Mouse (Mus musculus) hindbrain, embryonic 13.5 days (tissue): ENCODE data around the gene Acvr1. TPM values are rescaled to one million over a fixed set of nuclear protein-coding genes. Genes with fewer than 3 reads are reported as not detected.

ENCODE experiments used
- ATAC-seq: fragments of 200-750 bp; cut with Nextera tagmentation; 2 replicates; pipeline ENCODE4 v1.8.0; 2017; ENCODE audit warnings: moderate TSS enrichment; ENCODE audit not compliant: low FRiP score
- H3K27ac ChIP-seq: fragments of 300-500 bp; sonication (generic); 2 replicates; pipeline ENCODE4 v1.5.1; 2015; ENCODE audit warnings: inconsistent platforms, mild to moderate bottlenecking, moderate library complexity
- H3K27me3 ChIP-seq: fragments of 300-500 bp; sonication (generic); 2 replicates; pipeline ENCODE4 v1.6.1; 2015; ENCODE audit warnings: mild to moderate bottlenecking, inconsistent platforms
- H3K36me3 ChIP-seq: fragments of 300-500 bp; sonication (generic); 2 replicates; pipeline ENCODE4 v1.6.1; 2015; ENCODE audit warnings: mild to moderate bottlenecking, inconsistent platforms
- H3K4me1 ChIP-seq: fragments of 300-500 bp; sonication (generic); replicated peaks from 2 replicates; pipeline ENCODE4 v1.6.1; 2015; ENCODE audit warnings: inconsistent platforms
- H3K4me2 ChIP-seq: fragments of 300-500 bp; sonication (generic); 2 replicates; pipeline ENCODE4 v1.6.1; 2015; ENCODE audit warnings: inconsistent platforms, mild to moderate bottlenecking, moderate library complexity
- H3K4me3 ChIP-seq: fragments of 300-500 bp; sonication (generic); 2 replicates; pipeline ENCODE4 v1.5.1; 2015; ENCODE audit warnings: mild to moderate bottlenecking, inconsistent platforms
- H3K9ac ChIP-seq: fragments of 300-500 bp; sonication (generic); 2 replicates; pipeline ENCODE4 v1.6.1; 2015; ENCODE audit warnings: mild to moderate bottlenecking, inconsistent platforms
- H3K9me3 ChIP-seq: fragments of 300-500 bp; sonication (generic); 2 replicates; pipeline ENCODE4 v1.6.1; 2016; ENCODE audit warnings: inconsistent platforms
- WGBS: fragments of 180-500 bp; shearing (Covaris S2); methylation state at CpG from one replicate; pipeline ENCODE4 v1.1.7; 2015; 5-methylcytosine and 5-hydroxymethylcytosine counted together
- polyA plus RNA-seq: library from polyadenylated mRNA; unstranded; fragments of >200 nt; fragmentation: Nextera tagmentation; extraction: Ambion mirVana; gene quantifications from 2 replicates; pipeline ENCODE4 v1.2.1, GENCODE M21; 2015

Gene Acvr1
- 4.2 and 4.9 TPM in 2 replicates for polyA plus RNA-seq

GRCm38 (mm10) chr2:58567066-58567810, at the start of gene Acvr1, which contains the start of gene Upp2:
Acvr1 (minus strand) TSS chr2:58567157.
Upp2 (plus strand) TSS chr2:58567298.
- 0% methylated on average over 45 of the region's 80 CpGs for WGBS
- H3K4me1 ChIP-seq: peaks cover 52% of the 10 kb centered on the region
- peak; percentile 95 for ATAC-seq

GRCm38 (mm10) chr2:58615766-58616165, 48.8 kb upstream of the Acvr1 start:
- Histone ChIP-seq H3K36me3 (no peaks in the 10 kb centered on the region), H3K27me3 (no peaks in the 10 kb centered on the region), H3K4me1 (no peaks in the 10 kb centered on the region), H3K9me3 (no peaks in the 10 kb centered on the region), H3K9ac (no peak overlapping the region), H3K4me2 (no peak overlapping the region), H3K4me3 (no peak overlapping the region), H3K27ac (no peak overlapping the region)
- WGBS: 95% methylated on average over 5 of the region's 5 CpGs
- ATAC-seq: no peak

More at GRCm38 (mm10) chr2:58567066-58567810, at the start of gene Acvr1, which contains the start of gene Upp2:
- Histone ChIP-seq H3K4me2 (peak within 1 kb of the TSS; percentile 73), H3K27ac (peak within 1 kb of the TSS; percentile 99), H3K36me3 (no peaks in the 10 kb centered on the region), H3K9ac (peak within 1 kb of the TSS; percentile 92), H3K4me3 (peak within 1 kb of the TSS; percentile 90), H3K27me3 (no peaks in the 10 kb centered on the region), H3K9me3 (no peaks in the 10 kb centered on the region)

GRCm38 (mm10) chr2:58614851-58615250, 47.9 kb upstream of the Acvr1 start:
- no peaks in the 10 kb centered on the region for H3K4me1 ChIP-seq
- 95% methylated on average over 8 of the region's 8 CpGs for WGBS
- no peak overlapping the region for H3K9ac ChIP-seq
- H3K4me3 ChIP-seq: no peak overlapping the region
- H3K36me3 ChIP-seq: no peaks in the 10 kb centered on the region
- no peak overlapping the region for H3K27ac ChIP-seq
- no peaks in the 10 kb centered on the region for H3K9me3 ChIP-seq
- H3K4me2 ChIP-seq: no peak overlapping the region
- no peaks in the 10 kb centered on the region for H3K27me3 ChIP-seq
- ATAC-seq: no peak

GRCm38 (mm10) chr2:58613720-58614119, 46.8 kb upstream of the Acvr1 start:
- Histone ChIP-seq H3K4me3 (no peak overlapping the region), H3K4me1 (no peaks in the 10 kb centered on the region), H3K36me3 (no peaks in the 10 kb centered on the region), H3K9me3 (no peaks in the 10 kb centered on the region), H3K27me3 (no peaks in the 10 kb centered on the region), H3K9ac (no peak overlapping the region), H3K4me2 (no peak overlapping the region), H3K27ac (no peak overlapping the region)
- ATAC-seq: no peak
- 96% methylated on average over 3 of the region's 3 CpGs for WGBS

GRCm38 (mm10) chr2:58604791-58605190, 37.8 kb upstream of the Acvr1 start:
- no peaks in the 10 kb centered on the region for H3K9me3 ChIP-seq
- no peaks in the 10 kb centered on the region for H3K4me1 ChIP-seq
- H3K36me3 ChIP-seq: no peaks in the 10 kb centered on the region
- H3K9ac ChIP-seq: no peak overlapping the region
- no peak overlapping the region for H3K4me3 ChIP-seq
- H3K27me3 ChIP-seq: no peaks in the 10 kb centered on the region
- H3K27ac ChIP-seq: no peak overlapping the region
- no peak overlapping the region for H3K4me2 ChIP-seq
- no peak for ATAC-seq
- WGBS: 92% methylated on average over 3 of the region's 3 CpGs

GRCm38 (mm10) chr2:58603379-58603778, 36.4 kb upstream of the Acvr1 start:
- H3K4me2 ChIP-seq: no peak overlapping the region
- no peaks in the 10 kb centered on the region for H3K4me1 ChIP-seq
- no peaks in the 10 kb centered on the region for H3K36me3 ChIP-seq
- H3K4me3 ChIP-seq: no peak overlapping the region
- H3K9me3 ChIP-seq: no peaks in the 10 kb centered on the region
- no peak overlapping the region for H3K27ac ChIP-seq
- 83% methylated on average over 3 of the region's 3 CpGs for WGBS
- no peak for ATAC-seq
- no peaks in the 10 kb centered on the region for H3K27me3 ChIP-seq
- H3K9ac ChIP-seq: no peak overlapping the region

GRCm38 (mm10) chr2:58601382-58601781, 34.4 kb upstream of the Acvr1 start:
- no peak for ATAC-seq
- no peaks in the 10 kb centered on the region for H3K36me3 ChIP-seq
- H3K27me3 ChIP-seq: no peaks in the 10 kb centered on the region
- no peak overlapping the region for H3K4me2 ChIP-seq
- no peak overlapping the region for H3K4me3 ChIP-seq
- no peak overlapping the region for H3K9ac ChIP-seq
- no peak overlapping the region for H3K27ac ChIP-seq
- no peaks in the 10 kb centered on the region for H3K4me1 ChIP-seq
- no peaks in the 10 kb centered on the region for H3K9me3 ChIP-seq
- WGBS: 87% methylated on average over 4 of the region's 4 CpGs

- Histone ChIP-seq H3K27ac (no peak overlapping the region), H3K9me3 (no peaks in the 10 kb centered on the region), H3K27me3 (no peaks in the 10 kb centered on the region), H3K4me2 (no peak overlapping the region), H3K36me3 (no peaks in the 10 kb centered on the region), H3K9ac (no peak overlapping the region), H3K4me3 (no peak overlapping the region), H3K4me1 (no peaks in the 10 kb centered on the region)
- WGBS: 97% methylated on average over 6 of the region's 6 CpGs
- ATAC-seq: no peak
Observed at GRCm38 (mm10) chr2:58599639-58600038, 32.7 kb upstream of the Acvr1 start.

GRCm38 (mm10) chr2:58597556-58597955, 30.6 kb upstream of the Acvr1 start:
- 84% methylated on average over 3 of the region's 3 CpGs for WGBS
- no peaks in the 10 kb centered on the region for H3K9me3 ChIP-seq
- no peak overlapping the region for H3K27ac ChIP-seq
- no peaks in the 10 kb centered on the region for H3K4me1 ChIP-seq
- H3K36me3 ChIP-seq: no peaks in the 10 kb centered on the region
- no peak overlapping the region for H3K4me2 ChIP-seq
- no peak for ATAC-seq
- no peak overlapping the region for H3K4me3 ChIP-seq
- no peak overlapping the region for H3K9ac ChIP-seq
- H3K27me3 ChIP-seq: no peaks in the 10 kb centered on the region

- H3K4me2 ChIP-seq: no peak overlapping the region
- H3K9me3 ChIP-seq: no peaks in the 10 kb centered on the region
- H3K4me1 ChIP-seq: no peaks in the 10 kb centered on the region
- no peak overlapping the region for H3K4me3 ChIP-seq
- H3K36me3 ChIP-seq: no peaks in the 10 kb centered on the region
- H3K27ac ChIP-seq: no peak overlapping the region
- H3K9ac ChIP-seq: no peak overlapping the region
- H3K27me3 ChIP-seq: no peaks in the 10 kb centered on the region
- 77% methylated on average over 17 of the region's 17 CpGs for WGBS
- no peak for ATAC-seq
Observed at GRCm38 (mm10) chr2:58596774-58597342, 29.9 kb upstream of the Acvr1 start.

GRCm38 (mm10) chr2:58595350-58595749, 28.4 kb upstream of the Acvr1 start:
- Histone ChIP-seq H3K27ac (0 out of 2 replicates have a peak overlapping the region, but pooled peaks have one; percentile 1), H3K9me3 (no peaks in the 10 kb centered on the region), H3K4me3 (no peak overlapping the region), H3K36me3 (no peaks in the 10 kb centered on the region), H3K9ac (no peak overlapping the region), H3K27me3 (no peaks in the 10 kb centered on the region), H3K4me1 (no peaks in the 10 kb centered on the region), H3K4me2 (no peak overlapping the region)
- WGBS: 83% methylated on average over 9 of the region's 9 CpGs
- ATAC-seq: no peak

GRCm38 (mm10) chr2:58590055-58590454, 23.1 kb upstream of the Acvr1 start:
- no peak overlapping the region for H3K9ac ChIP-seq
- no peaks in the 10 kb centered on the region for H3K36me3 ChIP-seq
- peak; percentile 36; the same call in 1 of the 2 replicates for ATAC-seq
- no peaks in the 10 kb centered on the region for H3K9me3 ChIP-seq
- no peak overlapping the region for H3K27ac ChIP-seq
- WGBS: 97% methylated on average over 1 of the region's 1 CpGs
- H3K4me3 ChIP-seq: no peak overlapping the region
- no peak overlapping the region for H3K4me2 ChIP-seq
- no peaks in the 10 kb centered on the region for H3K27me3 ChIP-seq
- 0 out of 2 replicates have a peak, but pooled peaks cover 5% of the 10 kb centered on the region for H3K4me1 ChIP-seq

- Histone ChIP-seq H3K4me2 (no peak overlapping the region), H3K27me3 (no peaks in the 10 kb centered on the region), H3K9me3 (no peaks in the 10 kb centered on the region), H3K27ac (no peak overlapping the region), H3K4me1 (0 out of 2 replicates have a peak, but pooled peaks cover 5% of the 10 kb centered on the region), H3K36me3 (no peaks in the 10 kb centered on the region), H3K4me3 (no peak overlapping the region), H3K9ac (no peak overlapping the region)
- 82% methylated on average over 4 of the region's 4 CpGs for WGBS
- no peak for ATAC-seq
Observed at GRCm38 (mm10) chr2:58589637-58590036, 22.7 kb upstream of the Acvr1 start.
